Mouse (Mus musculus): ENCODE measurements around the gene Srsf4.

Gene Srsf4

GRCm38 (mm10) chr4:131872672-131873292 is 635 bp upstream of the Srsf4 start:
- peak; percentile 35 for DNase-seq (ENCODE audit: low spot score)

GRCm38 (mm10) chr4:131874169-131874536 is 736 bp downstream of the Srsf4 start:
- no peak for DNase-seq (ENCODE audit: low spot score)

DNA sequence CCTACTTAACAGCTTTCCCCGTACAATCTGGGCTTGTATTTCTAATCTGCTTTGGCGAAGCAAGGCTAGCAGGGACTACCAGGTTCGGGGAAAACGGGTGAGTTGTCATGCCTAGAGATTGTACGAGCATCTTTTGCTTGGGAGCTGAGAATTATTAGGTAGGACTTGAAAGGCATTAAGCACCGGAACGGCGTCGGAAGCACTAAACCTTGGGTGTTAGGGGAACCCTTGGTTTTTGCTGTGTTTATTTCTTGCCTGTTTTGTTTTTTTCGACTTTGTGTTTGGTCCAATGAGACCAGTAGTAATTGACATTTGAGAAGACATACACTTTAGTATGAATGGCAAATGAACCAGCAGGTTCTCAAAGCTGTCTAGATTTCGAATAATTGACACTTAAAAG is 1.1 kb downstream of the Srsf4 start:
- DNase-seq (ENCODE audit: low spot score) = no peak

- DNase-seq (ENCODE audit: low spot score) = peak; percentile 6
Measured at GRCm38 (mm10) chr4:131875242-131875641, 1.8 kb downstream of the Srsf4 start.

GRCm38 (mm10) chr4:131876836-131877235 is 3.4 kb downstream of the Srsf4 start:
- no peak for DNase-seq (ENCODE audit: low spot score)

DNA sequence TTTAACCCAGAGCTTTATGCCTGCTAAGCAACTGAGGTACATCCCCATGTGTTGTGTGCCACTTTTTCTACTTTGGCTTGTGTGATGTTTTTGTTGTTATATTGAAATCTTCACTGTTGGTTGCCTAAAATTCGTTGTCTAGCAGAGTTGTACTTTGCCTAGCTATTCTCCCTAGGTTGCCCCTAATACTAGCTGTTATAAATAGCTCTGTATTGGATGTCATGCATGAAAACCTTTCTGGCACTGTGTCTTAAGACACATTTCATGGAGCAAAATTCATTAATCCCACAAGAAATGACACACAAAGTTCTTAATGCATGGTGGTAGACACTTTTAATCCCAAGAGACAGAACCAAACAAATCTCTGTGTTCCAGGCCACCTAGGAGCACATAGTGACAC is 6.3 kb downstream of the Srsf4 start:
- DNase-seq (ENCODE audit: low spot score) = no peak

DNA sequence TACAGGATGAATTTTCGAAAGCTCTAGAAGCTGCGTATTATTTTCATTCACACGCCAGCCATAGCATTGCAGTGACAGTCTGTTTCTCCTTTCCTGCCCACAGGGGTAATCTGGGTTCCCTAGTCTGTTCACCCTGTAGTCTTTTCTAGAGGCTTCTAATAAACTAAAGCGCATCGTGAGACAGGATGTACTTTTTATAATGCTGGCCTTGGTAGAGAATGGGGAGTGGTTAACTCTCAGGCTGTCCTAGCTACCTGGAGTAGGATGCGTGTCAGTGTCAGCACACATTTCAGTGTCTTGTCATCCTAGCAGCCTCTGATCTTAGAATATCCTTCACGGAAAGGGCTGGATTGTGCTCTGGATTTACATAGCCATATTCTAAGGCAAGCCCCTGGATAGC is 7.9 kb downstream of the Srsf4 start:
- DNase-seq (ENCODE audit: low spot score) = no peak

DNA sequence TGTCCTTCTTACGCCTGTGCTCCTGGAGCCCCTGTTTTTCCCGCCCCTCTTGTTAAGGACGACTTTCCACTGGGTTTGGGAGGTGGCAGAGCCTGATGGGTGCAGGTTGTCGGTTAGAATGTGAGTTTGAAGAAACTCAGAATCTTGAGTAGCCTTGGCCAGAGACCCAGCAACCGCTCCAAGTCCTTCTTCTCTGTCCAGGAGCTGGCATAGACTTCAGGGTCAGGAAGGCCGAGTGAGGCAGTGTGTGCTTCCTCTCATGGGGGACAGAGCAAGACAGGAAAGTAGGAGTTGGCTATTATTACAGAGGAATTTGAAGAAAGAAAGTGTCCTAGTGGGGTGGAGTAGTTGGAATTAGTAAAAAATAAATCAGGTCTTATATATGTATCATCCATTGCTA is 10.2 kb downstream of the Srsf4 start:
- no peak for DNase-seq (ENCODE audit: low spot score)

GRCm38 (mm10) chr4:131885376-131885775 is 12.0 kb downstream of the Srsf4 start:
- DNase-seq (ENCODE audit: low spot score) = no peak

DNA sequence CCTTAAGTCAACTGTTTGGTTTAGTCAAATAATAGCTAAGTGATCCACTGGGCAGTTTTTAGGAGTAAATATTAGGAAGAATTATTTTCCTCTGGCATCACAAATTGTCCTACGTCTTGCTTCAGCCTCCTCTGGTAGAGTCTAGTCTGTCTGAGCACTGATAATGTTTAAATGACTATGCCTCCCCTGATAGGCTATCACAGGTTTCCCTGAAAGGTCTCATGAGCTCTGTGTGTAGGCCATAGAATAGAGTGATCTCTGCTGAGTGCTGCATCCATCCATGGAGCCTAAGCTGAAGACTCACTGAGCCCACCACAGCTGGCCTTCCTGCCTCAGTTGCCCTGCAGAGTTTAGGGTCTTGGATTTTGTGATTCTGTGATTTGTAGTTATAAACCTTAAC is 15.1 kb downstream of the Srsf4 start:
- DNase-seq (ENCODE audit: low spot score) = no peak

DNA sequence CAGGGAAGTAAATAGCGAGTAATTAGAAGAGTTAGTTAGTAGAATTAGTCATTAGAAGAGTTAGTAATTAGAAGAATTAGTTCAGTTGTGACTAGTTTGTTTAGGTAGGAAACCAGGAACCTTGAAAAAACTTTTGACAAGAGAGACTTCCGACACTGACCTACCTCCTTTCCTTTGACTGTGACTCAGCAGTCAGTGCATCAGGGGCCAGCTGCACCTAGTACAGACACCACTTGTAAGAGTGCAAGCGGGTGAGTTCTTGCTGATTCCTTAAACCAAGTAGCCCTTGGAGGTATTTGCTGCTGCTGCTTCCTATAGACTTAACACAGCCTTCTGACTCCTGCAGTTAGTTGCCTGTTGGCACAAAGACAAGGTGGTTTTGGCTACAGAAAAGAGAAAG is 17.3 kb downstream of the Srsf4 start:
- no peak for DNase-seq (ENCODE audit: low spot score)

DNA sequence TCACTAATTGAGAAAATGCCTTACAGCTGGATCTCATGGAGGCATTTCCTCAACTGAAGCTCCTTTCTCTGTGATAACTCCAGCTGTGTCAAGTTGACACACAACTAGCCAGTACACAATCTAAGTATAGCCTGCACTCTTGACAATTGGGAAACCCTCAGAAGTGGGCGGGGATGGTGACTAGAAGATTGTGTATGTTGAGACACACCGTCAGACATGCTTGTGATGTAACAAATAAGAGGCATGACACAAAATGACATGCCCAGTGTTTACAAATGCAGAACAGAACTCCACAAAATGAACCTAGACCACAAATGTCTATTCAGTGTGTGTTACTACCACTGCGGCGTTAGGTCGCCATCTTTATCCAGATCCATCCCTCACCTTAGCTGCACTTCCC is 23.7 kb downstream of the Srsf4 start:
- no peak for DNase-seq (ENCODE audit: low spot score)

GRCm38 (mm10) chr4:131897787-131898186 is 24.4 kb downstream of the Srsf4 start:
- no peak for DNase-seq (ENCODE audit: low spot score)

- no peak for DNase-seq (ENCODE audit: low spot score)
Measured at GRCm38 (mm10) chr4:131898503-131899179, 25.2 kb downstream of the Srsf4 start.

DNA sequence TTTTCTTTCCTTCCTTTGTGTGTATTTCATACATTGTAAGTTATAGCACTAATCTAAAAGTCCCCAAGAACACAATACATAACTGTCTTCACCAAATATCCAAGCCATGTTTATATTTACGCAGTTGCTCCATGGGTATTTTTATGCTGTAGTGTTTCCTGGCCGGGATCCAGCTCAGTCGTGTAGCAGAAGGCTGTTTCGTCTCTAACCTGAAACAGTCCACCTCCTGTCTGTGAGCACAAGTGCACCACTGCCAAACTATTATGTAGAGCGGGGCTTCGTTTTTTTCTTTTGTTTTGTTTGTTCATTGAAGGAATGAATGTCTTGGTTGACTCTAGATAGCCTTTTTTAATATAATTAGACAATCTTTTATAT is 25.8 kb downstream of the Srsf4 start:
- DNase-seq (ENCODE audit: low spot score) = no peak

- DNase-seq (ENCODE audit: low spot score) = no peak
Measured at GRCm38 (mm10) chr4:131901090-131901489, 27.7 kb downstream of the Srsf4 start.

- DNase-seq (ENCODE audit: low spot score) = peak; percentile 65
Measured at GRCm38 (mm10) chr4:131904478-131904877, 31.1 kb downstream of the Srsf4 start.

DNA sequence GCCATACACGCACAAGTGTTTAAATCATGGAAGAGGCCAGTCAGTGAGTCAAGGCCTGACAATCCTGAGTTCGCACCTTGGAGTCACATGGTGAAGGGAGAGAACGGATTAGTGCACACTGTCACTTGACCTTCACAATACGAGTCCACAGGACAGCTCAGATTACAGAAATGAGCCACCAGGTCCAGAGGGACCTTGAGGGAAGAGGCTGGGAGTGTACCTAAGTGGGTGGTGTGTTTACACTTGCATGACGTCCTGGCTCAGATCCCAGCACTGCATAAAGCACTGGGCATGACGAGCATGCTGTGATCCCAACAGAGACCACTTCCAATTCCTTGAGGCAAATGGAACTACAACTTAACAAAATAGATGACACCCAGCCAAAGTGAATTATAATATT is 33.0 kb downstream of the Srsf4 start:
- no peak for DNase-seq (ENCODE audit: low spot score)

GRCm38 (mm10) chr4:131907912-131908311 is 34.5 kb downstream of the Srsf4 start:
- no peak for DNase-seq (ENCODE audit: low spot score)

DNA sequence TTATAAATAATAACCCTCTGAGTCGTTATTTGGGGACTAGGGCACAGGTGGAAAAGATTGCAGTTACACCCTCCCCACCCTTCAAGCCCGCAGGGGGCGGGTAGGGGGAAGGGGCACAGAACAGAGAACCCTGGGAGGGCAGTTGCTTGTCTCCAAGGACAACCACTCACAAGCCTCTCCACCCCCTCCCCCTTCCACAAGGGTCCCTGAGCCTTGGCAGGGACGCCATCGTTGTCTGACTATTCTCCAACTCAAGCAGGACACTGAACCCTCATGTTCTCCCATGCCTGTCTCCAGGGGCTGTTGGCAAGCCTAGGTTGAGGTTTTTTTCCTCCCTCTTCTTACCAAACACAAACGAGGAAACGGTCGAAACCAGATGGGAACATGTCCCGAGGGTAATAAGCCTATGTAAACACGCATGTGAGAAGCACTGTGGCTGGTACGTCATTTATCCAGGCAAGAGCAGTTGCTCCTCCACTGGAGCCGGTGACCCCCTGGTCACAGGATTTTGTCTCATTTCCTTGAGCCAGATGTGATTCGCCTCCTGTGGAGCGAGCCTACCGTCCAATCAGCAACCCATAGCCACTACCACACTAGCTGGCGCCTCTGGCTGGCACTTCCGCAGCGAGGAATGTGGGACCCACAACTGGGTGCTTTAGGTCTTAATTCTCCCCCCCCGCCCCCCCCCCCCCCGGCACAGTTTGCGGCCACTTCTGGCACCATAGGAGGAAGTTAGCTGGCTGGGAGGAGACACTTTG is 37.0 kb downstream of the Srsf4 start:
- peak; percentile 73 for DNase-seq (ENCODE audit: low spot score)

DNA sequence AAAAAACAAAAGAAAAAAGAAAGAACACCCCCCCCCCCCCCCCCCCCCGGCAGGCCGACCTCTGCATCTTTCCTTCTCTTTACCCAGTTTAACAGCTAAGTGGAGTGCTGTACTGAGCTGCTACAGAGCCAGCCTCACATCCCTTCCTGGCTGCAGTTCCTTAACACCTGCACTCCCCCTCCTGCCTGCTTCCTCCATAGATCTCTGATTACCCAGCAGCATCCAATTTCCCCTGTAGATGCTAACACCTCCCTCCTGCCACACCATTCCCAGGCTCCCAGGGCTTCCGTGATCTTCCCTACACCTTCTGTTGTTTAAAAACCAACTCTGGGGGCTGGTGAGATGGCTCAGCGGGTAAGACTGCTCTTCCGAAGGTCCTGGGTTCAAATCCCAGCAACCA is 38.1 kb downstream of the Srsf4 start:
- DNase-seq (ENCODE audit: low spot score) = no peak

- no peak for DNase-seq (ENCODE audit: low spot score)
Measured at GRCm38 (mm10) chr4:131913526-131913925, 40.1 kb downstream of the Srsf4 start.

- DNase-seq (ENCODE audit: low spot score) = peak; percentile 55
Measured at GRCm38 (mm10) chr4:131914046-131914643, 40.7 kb downstream of the Srsf4 start.

Data from embryo, embryonic 10.5 days (tissue).